Mouse (Mus musculus) heart, embryonic 10.5 days (tissue): Measurements from ENCODE around the gene Adgrg6. TPM values are rescaled to one million over a fixed set of nuclear protein-coding genes. Genes with fewer than 3 reads are reported as not detected.

Source experiments
- DNase-seq: peaks from one replicate; pipeline ENCODE4 v3.0.0-alpha.2; 2017; ENCODE audit warnings: low spot score
- H3K27ac ChIP-seq: fragments of 300-500 bp; sonication (generic); 2 replicates; pipeline ENCODE4 v1.5.1; 2016; ENCODE audit warnings: mild to moderate bottlenecking
- H3K27me3 ChIP-seq: fragments of 300-500 bp; sonication (generic); 2 replicates; pipeline ENCODE4 v1.6.1; 2016; ENCODE audit warnings: mild to moderate bottlenecking; ENCODE audit not compliant: poor library complexity, insufficient read depth, severe bottlenecking
- H3K36me3 ChIP-seq: fragments of 300-500 bp; sonication (generic); 2 replicates; pipeline ENCODE4 v1.6.1; 2016; ENCODE audit warnings: mild to moderate bottlenecking, moderate library complexity
- H3K4me1 ChIP-seq: fragments of 300-500 bp; sonication (generic); 2 replicates; pipeline ENCODE4 v1.6.1; 2016; ENCODE audit warnings: mild to moderate bottlenecking
- H3K4me3 ChIP-seq: fragments of 300-500 bp; sonication (generic); 2 replicates; pipeline ENCODE4 v1.5.1; 2016; ENCODE audit warnings: mild to moderate bottlenecking, moderate library complexity
- H3K9me3 ChIP-seq: fragments of 300-500 bp; sonication (generic); 2 replicates; pipeline ENCODE4 v1.6.1; 2016; ENCODE audit warnings: mild to moderate bottlenecking, moderate library complexity
- WGBS: fragments of 180-500 bp; shearing (Covaris S2); methylation state at CpG from one replicate; pipeline ENCODE4 v1.1.7; 2016; 5-methylcytosine and 5-hydroxymethylcytosine counted together
- polyA plus RNA-seq: library from polyadenylated mRNA; unstranded; fragments of >200 nt; fragmentation: Nextera tagmentation; extraction: Ambion mirVana; gene quantifications from 2 replicates; pipeline ENCODE4 v1.2.1, GENCODE M21; 2016

The Adgrg6 gene
- polyA plus RNA-seq, 1 experiment from 2014 or later = 11.1 TPM

DNA sequence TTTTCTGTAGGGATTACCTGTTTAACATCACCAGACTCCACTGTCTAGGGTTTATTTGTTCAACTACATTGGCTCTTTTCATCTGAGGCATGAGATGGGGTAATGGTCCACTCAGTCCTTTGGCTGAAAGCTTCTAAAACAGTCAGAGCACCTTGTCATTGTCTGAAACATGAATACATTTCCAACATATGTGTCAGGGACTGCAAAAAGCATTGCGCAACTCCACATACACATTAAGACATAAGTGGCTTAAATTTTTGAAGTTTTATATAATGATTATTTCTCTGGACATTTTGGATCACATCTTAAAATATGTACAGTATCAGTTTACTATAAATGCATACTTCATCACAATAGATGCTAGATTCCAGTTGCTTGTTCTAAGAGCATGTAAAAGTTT is 14.8 kb downstream of the Adgrg6 start:
- 94% methylated on average over 1 of the region's 1 CpGs for WGBS
- DNase-seq = no peak

DNA sequence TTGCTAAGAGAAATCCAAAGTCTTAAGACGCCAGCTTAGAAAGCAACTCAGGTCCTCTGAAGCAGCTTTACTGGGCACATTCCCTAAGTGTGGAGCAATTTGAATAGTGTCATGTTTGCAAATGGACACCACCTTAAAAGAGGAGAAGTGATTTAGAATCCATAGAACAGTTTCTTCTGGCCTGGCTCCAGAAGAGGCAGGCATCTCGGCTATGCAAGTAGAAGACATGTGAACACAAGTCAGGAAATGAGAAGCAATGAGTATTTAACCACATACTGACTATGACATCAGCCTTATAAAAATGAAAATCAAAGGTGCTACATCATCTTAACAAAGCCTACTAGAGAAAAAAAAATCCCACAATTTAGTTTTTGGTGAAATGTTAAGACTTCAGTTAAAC is 17.7 kb downstream of the Adgrg6 start:
- Histone ChIP-seq H3K4me3 (no peak overlapping the region), H3K27me3 (no peaks in the 10 kb centered on the region), H3K4me1 (no peaks in the 10 kb centered on the region), H3K27ac (no peak overlapping the region), H3K9me3 (no peaks in the 10 kb centered on the region), H3K36me3 (no peaks in the 10 kb centered on the region)
- DNase-seq = no peak
- 72% methylated on average over 2 of the region's 2 CpGs for WGBS

More for the DNA sequence above, 14.8 kb downstream of the Adgrg6 start:
- Histone ChIP-seq H3K9me3 (no peaks in the 10 kb centered on the region), H3K4me1 (no peaks in the 10 kb centered on the region), H3K4me3 (no peak overlapping the region), H3K27ac (no peak overlapping the region), H3K27me3 (no peaks in the 10 kb centered on the region), H3K36me3 (no peaks in the 10 kb centered on the region)

DNA sequence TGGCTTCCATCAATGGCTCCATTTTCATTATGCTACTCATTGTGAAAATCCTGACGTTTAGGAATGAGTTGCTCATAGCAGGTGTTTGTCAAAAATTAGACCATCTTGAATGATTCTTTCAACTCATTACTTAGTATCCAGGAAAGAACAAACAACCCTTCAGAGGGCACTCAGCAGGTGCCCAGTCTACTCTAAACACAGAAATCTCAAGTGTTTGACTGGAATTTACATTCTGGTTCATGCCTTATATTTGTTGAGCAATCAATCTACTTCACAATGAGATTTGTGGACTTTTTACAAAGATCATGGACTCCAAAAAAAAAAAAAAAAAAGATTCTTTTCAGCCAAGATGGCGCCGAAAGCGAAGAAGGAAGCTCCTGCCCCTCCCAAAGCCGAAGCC is 22.7 kb downstream of the Adgrg6 start:
- no peaks in the 10 kb centered on the region for H3K27me3 ChIP-seq
- H3K27ac ChIP-seq = no peak overlapping the region
- H3K4me1 ChIP-seq = no peaks in the 10 kb centered on the region
- H3K36me3 ChIP-seq = no peaks in the 10 kb centered on the region
- no peak for DNase-seq
- no peak overlapping the region for H3K4me3 ChIP-seq
- H3K9me3 ChIP-seq = no peaks in the 10 kb centered on the region
- 85% methylated on average over 5 of the region's 5 CpGs for WGBS

DNA sequence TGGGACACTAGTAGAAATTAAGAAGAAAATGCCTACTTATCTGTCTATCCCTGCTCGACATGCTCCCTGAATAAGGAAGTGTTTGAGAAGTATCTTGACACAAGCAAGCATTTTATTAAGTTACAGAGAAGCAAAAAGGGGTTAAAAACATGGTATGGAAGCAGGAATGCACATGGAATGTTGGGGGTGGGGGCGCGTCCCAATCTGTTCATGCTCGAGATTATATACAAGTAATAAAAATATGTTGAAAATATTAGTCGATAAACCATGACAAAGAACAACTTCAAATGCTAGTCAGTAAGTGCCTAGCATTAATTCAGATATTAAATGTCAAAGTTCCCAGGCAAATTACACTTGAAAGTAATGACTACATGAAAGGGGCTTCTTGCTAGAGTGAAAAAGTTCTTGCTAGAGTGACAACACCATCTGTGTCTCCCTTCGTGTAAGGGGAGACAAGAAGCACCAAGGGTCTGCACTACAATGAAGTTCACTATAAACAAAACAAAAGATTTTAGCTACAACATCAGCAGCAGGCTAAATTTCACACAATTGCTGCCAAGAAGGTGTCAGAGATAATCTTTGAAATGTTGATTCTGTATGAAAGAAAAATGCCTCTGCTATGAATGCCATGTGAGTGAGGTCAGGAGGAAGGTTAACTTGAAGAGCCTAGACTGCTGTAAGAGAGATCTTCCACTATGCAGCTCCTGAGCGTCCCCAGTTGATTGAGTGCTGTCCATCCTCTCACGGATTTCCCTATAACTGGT is 24.4 kb downstream of the Adgrg6 start:
- no peaks in the 10 kb centered on the region for H3K4me1 ChIP-seq
- no peak for DNase-seq
- H3K27ac ChIP-seq = no peak overlapping the region
- H3K9me3 ChIP-seq = no peaks in the 10 kb centered on the region
- H3K36me3 ChIP-seq = no peaks in the 10 kb centered on the region
- H3K4me3 ChIP-seq = no peak overlapping the region
- 62% methylated on average over 8 of the region's 8 CpGs for WGBS
- H3K27me3 ChIP-seq = no peaks in the 10 kb centered on the region

DNA sequence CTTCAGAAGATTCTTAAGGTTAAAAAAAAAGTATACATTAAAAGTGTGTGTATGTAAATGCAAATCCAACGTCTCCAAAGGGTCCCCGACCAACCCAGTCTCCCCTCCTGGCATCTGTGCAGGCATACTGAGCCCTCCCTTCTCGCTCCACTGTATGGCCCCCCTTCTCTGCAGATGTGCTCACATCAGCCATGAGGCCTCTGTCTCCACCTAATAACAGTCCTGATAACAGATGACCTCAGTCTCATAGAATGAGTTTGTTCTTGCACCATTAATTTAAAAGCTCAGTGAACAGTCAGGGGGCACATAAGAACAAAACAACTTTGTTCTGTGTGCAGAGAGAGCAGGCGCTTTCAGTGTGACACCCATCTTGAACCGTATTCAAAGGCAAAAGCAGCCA is 27.6 kb downstream of the Adgrg6 start:
- Histone ChIP-seq H3K27me3 (no peaks in the 10 kb centered on the region), H3K4me1 (no peaks in the 10 kb centered on the region), H3K36me3 (no peaks in the 10 kb centered on the region), H3K4me3 (no peak overlapping the region), H3K9me3 (no peaks in the 10 kb centered on the region), H3K27ac (no peak overlapping the region)
- no peak for DNase-seq
- WGBS = 61% methylated on average over 5 of the region's 5 CpGs

- Histone ChIP-seq H3K36me3 (no peaks in the 10 kb centered on the region), H3K4me3 (no peak overlapping the region), H3K9me3 (no peaks in the 10 kb centered on the region), H3K27me3 (no peaks in the 10 kb centered on the region), H3K27ac (no peak overlapping the region), H3K4me1 (no peaks in the 10 kb centered on the region)
- no peak for DNase-seq
- WGBS = 70% methylated on average over 2 of the region's 2 CpGs
Observed at GRCm38 (mm10) chr10:14511904-14512663, 33.4 kb downstream of the Adgrg6 start.

DNA sequence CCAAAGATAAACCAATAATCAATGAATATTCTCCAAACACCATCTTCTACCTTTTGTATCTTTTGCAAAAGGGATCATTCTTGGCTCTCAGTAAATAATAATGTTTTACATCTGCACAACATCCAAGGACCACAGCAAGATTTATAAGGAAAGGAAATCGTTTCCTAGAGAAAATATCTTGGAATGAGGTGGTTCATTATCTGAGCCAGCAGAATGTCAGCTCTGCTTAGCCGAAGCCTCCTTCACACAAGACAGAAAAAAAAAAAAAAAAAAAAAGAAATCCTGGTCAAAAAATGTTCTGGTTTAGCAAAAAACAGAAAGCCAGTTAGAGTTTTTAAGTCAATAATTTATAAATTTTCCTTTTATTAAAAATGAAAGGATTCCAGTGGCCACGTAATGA is 34.3 kb downstream of the Adgrg6 start:
- Histone ChIP-seq H3K36me3 (no peaks in the 10 kb centered on the region), H3K27me3 (no peaks in the 10 kb centered on the region), H3K4me3 (no peak overlapping the region), H3K9me3 (no peaks in the 10 kb centered on the region), H3K27ac (no peak overlapping the region), H3K4me1 (no peaks in the 10 kb centered on the region)
- WGBS = 63% methylated on average over 3 of the region's 3 CpGs
- DNase-seq = no peak

DNA sequence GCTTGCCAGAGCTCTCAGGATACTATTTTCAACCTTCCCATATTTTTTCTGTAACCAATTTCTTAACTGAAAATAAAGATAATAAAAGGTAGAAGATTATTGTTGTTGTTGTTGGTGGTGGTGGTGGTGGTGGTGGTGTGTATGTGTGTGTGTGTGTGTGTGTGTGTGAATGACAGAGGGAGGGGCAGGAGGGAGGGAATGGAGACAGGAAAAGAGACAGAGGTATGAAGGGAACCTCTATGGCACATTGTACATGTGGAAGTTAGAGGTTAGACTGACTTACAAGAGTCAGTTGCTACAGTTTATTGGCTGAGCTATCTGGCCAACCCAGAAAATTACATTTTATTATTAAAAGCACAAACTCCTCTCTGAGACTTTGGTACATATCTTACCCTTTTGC is 49.8 kb downstream of the Adgrg6 start:
- no peaks in the 10 kb centered on the region for H3K4me1 ChIP-seq
- no peak overlapping the region for H3K4me3 ChIP-seq
- no peak for DNase-seq
- H3K36me3 ChIP-seq = no peaks in the 10 kb centered on the region
- no peaks in the 10 kb centered on the region for H3K9me3 ChIP-seq
- no peak overlapping the region for H3K27ac ChIP-seq
- H3K27me3 ChIP-seq = no peaks in the 10 kb centered on the region

GRCm38 (mm10) chr10:14495204-14495603 is 50.3 kb downstream of the Adgrg6 start:
- Histone ChIP-seq H3K27ac (no peak overlapping the region), H3K9me3 (no peaks in the 10 kb centered on the region), H3K36me3 (no peaks in the 10 kb centered on the region), H3K4me3 (no peak overlapping the region), H3K4me1 (no peaks in the 10 kb centered on the region), H3K27me3 (no peaks in the 10 kb centered on the region)
- no peak for DNase-seq

DNA sequence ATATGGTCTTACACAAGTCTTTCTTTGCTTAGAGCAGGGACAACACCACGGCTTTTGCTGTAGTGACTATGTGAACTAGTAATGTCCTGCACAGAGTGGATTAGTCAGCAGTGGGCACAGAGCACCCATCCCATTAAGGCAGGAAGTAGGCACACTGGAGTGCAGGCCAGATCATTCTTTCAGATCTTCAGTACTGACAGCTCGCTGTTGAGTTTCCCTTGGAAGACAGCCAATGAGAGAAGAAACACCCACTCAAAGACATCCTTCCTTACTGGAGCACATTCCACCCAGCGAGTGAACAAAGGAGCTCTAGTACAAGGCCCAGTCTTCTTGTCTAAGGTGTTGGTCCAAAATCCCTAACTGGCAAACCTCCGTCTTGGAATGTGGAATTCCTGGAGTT is 53.6 kb downstream of the Adgrg6 start:
- Histone ChIP-seq H3K4me1 (no peaks in the 10 kb centered on the region), H3K4me3 (no peak overlapping the region), H3K27ac (no peak overlapping the region), H3K36me3 (no peaks in the 10 kb centered on the region), H3K9me3 (no peaks in the 10 kb centered on the region), H3K27me3 (no peaks in the 10 kb centered on the region)
- DNase-seq = no peak
- 70% methylated on average over 4 of the region's 4 CpGs for WGBS

DNA sequence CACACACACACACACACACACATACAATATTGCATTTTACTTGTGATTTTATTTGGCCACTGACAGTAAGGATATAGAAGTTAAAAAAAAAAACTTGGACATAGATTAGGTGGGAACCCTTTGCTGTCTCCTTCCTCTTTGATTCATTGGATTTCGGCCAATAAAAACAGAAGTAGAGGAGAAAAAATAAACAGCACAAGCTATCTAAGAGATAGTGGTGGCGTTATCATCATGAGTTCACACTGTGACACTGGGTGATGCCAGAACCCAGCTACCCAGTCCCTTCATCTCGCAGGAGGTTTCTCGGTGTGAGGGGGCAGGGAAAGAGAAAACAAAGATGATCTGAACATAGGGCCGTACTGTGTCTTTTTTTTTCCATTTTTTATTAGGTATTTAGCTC is 62.2 kb downstream of the Adgrg6 start:
- 28% methylated on average over 5 of the region's 5 CpGs for WGBS

DNA sequence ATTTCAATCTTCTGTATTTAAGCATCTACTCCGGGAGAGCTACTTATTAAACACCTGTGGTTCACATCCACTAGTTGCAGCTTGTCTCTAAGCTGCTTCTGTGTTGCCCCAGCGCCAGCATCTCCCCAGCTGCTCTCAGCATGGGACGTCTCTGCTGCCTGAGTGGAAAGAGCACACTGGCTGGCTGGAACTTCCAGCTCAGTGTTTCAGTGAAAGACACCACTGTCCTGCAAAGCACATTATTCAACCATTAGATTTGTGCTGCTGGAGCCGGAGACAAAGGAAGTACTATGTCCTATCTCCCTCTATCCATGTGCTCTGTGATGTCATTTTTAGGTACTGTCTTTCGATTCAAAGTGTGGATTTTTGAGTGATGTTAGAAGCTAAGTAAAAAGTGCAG is 63.0 kb downstream of the Adgrg6 start:
- H3K4me3 ChIP-seq = no peak overlapping the region
- no peaks in the 10 kb centered on the region for H3K27me3 ChIP-seq
- H3K4me1 ChIP-seq = no peaks in the 10 kb centered on the region
- H3K36me3 ChIP-seq = no peaks in the 10 kb centered on the region
- peak; percentile 76 for DNase-seq
- WGBS = 36% methylated on average over 5 of the region's 5 CpGs
- no peak overlapping the region for H3K27ac ChIP-seq
- H3K9me3 ChIP-seq = no peaks in the 10 kb centered on the region

More for the DNA sequence above, 62.2 kb downstream of the Adgrg6 start:
- H3K4me1 ChIP-seq = no peaks in the 10 kb centered on the region
- no peaks in the 10 kb centered on the region for H3K36me3 ChIP-seq
- H3K27ac ChIP-seq = no peak overlapping the region
- no peak for DNase-seq
- H3K4me3 ChIP-seq = no peak overlapping the region
- H3K27me3 ChIP-seq = no peaks in the 10 kb centered on the region
- no peaks in the 10 kb centered on the region for H3K9me3 ChIP-seq

DNA sequence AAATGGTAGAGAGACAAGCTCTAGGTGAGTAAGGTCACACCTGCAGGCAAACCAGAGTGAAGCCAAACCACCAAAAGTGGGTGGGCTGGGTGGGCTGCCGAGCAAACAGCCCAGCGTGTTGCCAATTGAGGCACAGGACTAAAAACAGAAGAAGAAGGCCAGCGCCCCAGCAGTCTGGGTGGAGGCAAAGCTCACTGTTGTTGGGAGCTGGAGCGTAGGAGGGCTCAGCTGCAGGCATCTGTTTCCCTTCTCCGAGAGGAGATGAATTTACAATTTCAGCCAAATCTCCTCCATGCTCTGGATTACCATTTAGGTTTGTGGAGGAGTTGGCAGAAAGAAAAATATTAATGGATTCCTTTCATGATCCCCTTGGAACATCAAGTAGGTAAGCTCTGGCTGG is 64.5 kb downstream of the Adgrg6 start:
- Histone ChIP-seq H3K9me3 (no peaks in the 10 kb centered on the region), H3K27me3 (no peaks in the 10 kb centered on the region), H3K36me3 (no peaks in the 10 kb centered on the region), H3K4me3 (no peak overlapping the region), H3K4me1 (peaks cover 6% of the 10 kb centered on the region; the same call in 1 of the 2 replicates), H3K27ac (no peak overlapping the region)
- WGBS = 66% methylated on average over 5 of the region's 5 CpGs
- DNase-seq = no peak
